Mouse (Mus musculus): ENCODE measurements around the gene Rcor2.

- TF ChIP-seq GATA1 (IDR thresholded peaks at IDR 0.05; ENCODE audit: low read length) (no peak), TAL1 (IDR thresholded peaks at IDR 0.05; ENCODE audit: low read length) (no peak)
Observed at GRCm38 (mm10) chr19:7236742-7237141, 30.4 kb upstream of the Rcor2 start.

All from erythroblast, embryonic 14.5 days (primary cell).